Mouse (Mus musculus) lung, postnatal 0 days (tissue): ENCODE data around the gene Hspg2.

Experiments
- CTCF ChIP-seq: IDR thresholded peaks from 2 replicates; pipeline ENCODE4 v1.5.1; 2016; ENCODE audit warnings: antibody characterized with exemption, mild to moderate bottlenecking
- EP300 ChIP-seq: IDR thresholded peaks from 2 replicates; pipeline ENCODE4 v1.6.1; 2016; ENCODE audit warnings: antibody characterized with exemption, mild to moderate bottlenecking, control low read depth

GRCm38 (mm10) chr4:137506629-137507028 is 38.1 kb downstream of the Hspg2 start:
- TF ChIP-seq CTCF (no peak), EP300 (peak; percentile 84)
